Mouse (Mus musculus) liver, adult 2 months (tissue): ENCODE measurements at regions not wholly inside any gene's neighbourhood (a gene's known extent, or its start where the extent isn't known, plus 50 kb on each side); places are given as distances from the start of the nearest gene placed in this dataset.

Experiments used
- CTCF ChIP-seq: fragments of 200-500 bp; IDR thresholded peaks from 2 replicates; pipeline ENCODE4 v1.5.1; 2011; ENCODE audit warnings: low read depth, low read length, control low read depth
- POLR2A ChIP-seq: fragments of 200-500 bp; IDR thresholded peaks from 2 replicates; pipeline ENCODE4 v1.6.1; 2011; ENCODE audit warnings: low read length, control low read depth; ENCODE audit not compliant: insufficient read depth; ENCODE audit errors: extremely low read depth

GRCm38 (mm10) chr1:190284138-190284537 is 113.6 kb upstream of the Prox1 start:
- TF ChIP-seq CTCF: no peak
- TF ChIP-seq POLR2A: no peak
